25 mouse cellular contexts compared by ENCODE assay signal in genomic region chr4:55391480-55391879, GRCm38 (mm10). TPM values are rescaled to one million over a fixed set of nuclear protein-coding genes. Genes with fewer than 3 reads are reported as not detected.
DNase-seq lines count a peak whose midpoint lies in the region; ATAC-seq lines count a peak whose summit lies in the region.
"Had no signal": no experiment of that assay in that cellular context is flagged by ENCODE, and none has a peak within 500 bp of the region (broad histone marks: within the 10 kb centered on the region; RNA-seq: fewer than 3 reads in every experiment).

No protein-coding gene starts in this region.

- peak; percentile 7 for DNase-seq in heart, adult 8-10 months (ENCODE audit: low spot score)
- no peak for DNase-seq in heart, postnatal 4 days
- peak; percentile 7 for DNase-seq in lung, postnatal 36 days
- no peak for DNase-seq in lung, postnatal 4 days
- no peak for DNase-seq in cerebellum, adult 9-11 months
- DNase-seq: adrenal gland, postnatal 14 days; cerebellum, adult 11-12 months; cerebellum, postnatal 14 days; kidney, adult 11 months; liver; lung, adult 2 months; lung, postnatal 14 days; midbrain, embryonic 14.5 days; retina, postnatal 1 day; right cerebral cortex, postnatal 14 days had no signal

- ATAC-seq in heart, embryonic 14.5 days (ENCODE audit: insufficient number of reproducible peaks, insufficient read depth, low FRiP score, low read depth), result no peak
- no peak for ATAC-seq in intestine, embryonic 15.5 days
- ATAC-seq: CD4-positive, CD25-positive, alpha-beta regulatory T cell, adult 4 months; forebrain, embryonic 16.5 days had no signal

- H3K27ac ChIP-seq in heart, embryonic 14.5 days (replicated peaks in 1 of 2; ENCODE audit: control insufficient read depth in 1 of 2, insufficient read depth in 1 of 2, low read depth in 2 of 2, low read length in 2 of 2), result peak overlapping the region; percentile 16 to 50; a peak in 2 of 4 replicates
- no peak overlapping the region for H3K27ac ChIP-seq in intestine, embryonic 15.5 days
- H3K27ac ChIP-seq: hindbrain, embryonic 14.5 days; kidney, embryonic 15.5 days; liver, embryonic 14.5 days; neural tube, embryonic 15.5 days; stomach, embryonic 15.5 days had no signal

- H3K4me2 ChIP-seq in heart, embryonic 14.5 days (ENCODE audit: low read length), result no peak overlapping the region
- H3K4me2 ChIP-seq in intestine, embryonic 15.5 days (replicated peaks), result no peak overlapping the region
- H3K4me2 ChIP-seq: hindbrain, embryonic 14.5 days; kidney, embryonic 15.5 days; neural tube, embryonic 15.5 days; stomach, embryonic 15.5 days had no signal

- 41% methylated on average over 1 of the region's 1 CpGs for WGBS in heart, embryonic 14.5 days
- WGBS in intestine, embryonic 15.5 days, result 76% methylated on average over 1 of the region's 1 CpGs

- H3K9ac ChIP-seq in heart, embryonic 14.5 days (ENCODE audit: low read length), result no peak overlapping the region
- H3K9ac ChIP-seq in intestine, embryonic 15.5 days, result no peak overlapping the region
- H3K9ac ChIP-seq: hindbrain, embryonic 14.5 days; kidney, embryonic 15.5 days; liver, embryonic 14.5 days; neural tube, embryonic 15.5 days; stomach, embryonic 15.5 days had no signal

- peaks cover 4 to 8% of the 10 kb centered on the region in 2 experiments; a peak in 3 of 4 replicates for H3K4me1 ChIP-seq in heart, embryonic 14.5 days (ENCODE audit: control insufficient read depth in 2 of 2, insufficient read depth in 2 of 2, low read length in 2 of 2)
- H3K4me1 ChIP-seq in intestine, embryonic 15.5 days (replicated peaks), result no peaks in the 10 kb centered on the region
- H3K4me1 ChIP-seq: kidney, embryonic 15.5 days; neural tube, embryonic 15.5 days; stomach, embryonic 15.5 days had no signal

- peaks cover 38% of the 10 kb centered on the region for H3K36me3 ChIP-seq in heart, embryonic 14.5 days (ENCODE audit: control insufficient read depth, insufficient read depth, low read length)
- 0 out of 2 replicates have a peak, but pooled peaks cover 6% of the 10 kb centered on the region for H3K36me3 ChIP-seq in intestine, embryonic 15.5 days

- H3K9me3 ChIP-seq in heart, embryonic 14.5 days (ENCODE audit: control insufficient read depth, low read length), result no peaks in the 10 kb centered on the region
- no peaks in the 10 kb centered on the region for H3K9me3 ChIP-seq in intestine, embryonic 15.5 days
- H3K9me3 ChIP-seq: kidney, embryonic 15.5 days; neural tube, embryonic 15.5 days; stomach, embryonic 15.5 days had no signal

- no peak overlapping the region for H3K4me3 ChIP-seq in heart, embryonic 14.5 days (ENCODE audit: control insufficient read depth in 1 of 2, insufficient read depth in 1 of 2, low read depth in 1 of 2, low read length in 2 of 2)
- no peak overlapping the region for H3K4me3 ChIP-seq in intestine, embryonic 15.5 days (replicated peaks)
- H3K4me3 ChIP-seq: erythroblast, embryonic 14.5 days; kidney, embryonic 15.5 days; neural tube, embryonic 15.5 days; stomach, embryonic 15.5 days had no signal

- H3K27me3 ChIP-seq in heart, embryonic 14.5 days (ENCODE audit: control insufficient read depth, insufficient read depth, low read length), result no peaks in the 10 kb centered on the region
- H3K27me3 ChIP-seq in intestine, embryonic 15.5 days (replicated peaks), result no peaks in the 10 kb centered on the region
- H3K27me3 ChIP-seq: kidney, embryonic 15.5 days; neural tube, embryonic 15.5 days; stomach, embryonic 15.5 days had no signal

RNA-seq across cellular contexts. Expression of gene Rad23b, which starts 41.6 kb away (rescaled TPM):
- total RNA-seq in heart, adult 8-10 months (2022), result 100 to 1,000 TPM; 114 to 124 (median 121) TPM
- 100 to 1,000 TPM; 141 to 161 TPM for total RNA-seq in heart, postnatal 4 days (2021)
- polyA plus RNA-seq in heart, embryonic 14.5 days (2014; fragmentation: Nextera tagmentation; extraction: Ambion mirVana), result 58.0 and 60.2 TPM in 2 replicates
- 81.9 and 87.5 TPM in 2 replicates for polyA plus RNA-seq in intestine, embryonic 15.5 days (2015; fragmentation: Nextera tagmentation; extraction: Ambion mirVana)

Comparison
In these comparisons a context has a peak if more than half of its experiments do, and no peak if none do; other contexts are left out.
1. DNase-seq: peak in heart, adult 8-10 months (single experiment) and lung, postnatal 36 days (single experiment); none in heart, postnatal 4 days (single experiment), lung, postnatal 4 days (0 of 2) and cerebellum, adult 9-11 months (single experiment).